Mouse (Mus musculus): ENCODE measurements around the gene Lrrc4c.

DNA sequence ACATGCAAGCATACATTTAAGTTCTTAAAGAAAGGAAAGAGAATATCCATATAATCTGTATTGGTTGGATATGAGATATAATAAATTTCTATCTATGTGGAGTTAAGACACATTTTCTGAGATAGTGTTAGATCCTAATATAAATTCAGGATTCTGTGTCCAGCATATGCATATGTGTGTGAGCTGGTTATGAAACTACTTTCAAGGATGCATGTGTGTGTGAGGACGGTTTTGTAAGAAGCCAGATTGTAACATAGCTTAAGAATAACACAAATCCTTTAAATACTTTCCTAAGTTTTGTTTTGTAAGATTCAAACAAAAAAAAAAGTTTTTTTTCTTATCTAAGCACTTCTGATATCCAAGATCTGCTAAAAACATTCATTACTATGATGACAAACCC, 367.4 kb downstream of the Lrrc4c start:
- TF ChIP-seq CTCF (IDR thresholded peaks at IDR 0.05; ENCODE audit: borderline replicate concordance, insufficient read depth, low read depth, low read length) (no peak), POLR2A (IDR thresholded peaks at IDR 0.05; ENCODE audit: borderline replicate concordance, insufficient read depth, low read length) (no peak)

Data from cerebellum, adult 2 months (tissue).